Mouse (Mus musculus): ENCODE data around the gene Rmnd5b. TPM values are rescaled to one million over a fixed set of nuclear protein-coding genes. Genes with fewer than 3 reads are reported as not detected.
"Not testable (repeated sequence)": the region's sequence is repeated elsewhere in the genome, so short reads cannot be mapped to it uniquely, and the experiment has no call there.

Rmnd5b gene
- polyA plus RNA-seq (2015; fragmentation: Nextera tagmentation; extraction: Ambion mirVana): 83.7 and 89.3 TPM in 2 replicates

DNA sequence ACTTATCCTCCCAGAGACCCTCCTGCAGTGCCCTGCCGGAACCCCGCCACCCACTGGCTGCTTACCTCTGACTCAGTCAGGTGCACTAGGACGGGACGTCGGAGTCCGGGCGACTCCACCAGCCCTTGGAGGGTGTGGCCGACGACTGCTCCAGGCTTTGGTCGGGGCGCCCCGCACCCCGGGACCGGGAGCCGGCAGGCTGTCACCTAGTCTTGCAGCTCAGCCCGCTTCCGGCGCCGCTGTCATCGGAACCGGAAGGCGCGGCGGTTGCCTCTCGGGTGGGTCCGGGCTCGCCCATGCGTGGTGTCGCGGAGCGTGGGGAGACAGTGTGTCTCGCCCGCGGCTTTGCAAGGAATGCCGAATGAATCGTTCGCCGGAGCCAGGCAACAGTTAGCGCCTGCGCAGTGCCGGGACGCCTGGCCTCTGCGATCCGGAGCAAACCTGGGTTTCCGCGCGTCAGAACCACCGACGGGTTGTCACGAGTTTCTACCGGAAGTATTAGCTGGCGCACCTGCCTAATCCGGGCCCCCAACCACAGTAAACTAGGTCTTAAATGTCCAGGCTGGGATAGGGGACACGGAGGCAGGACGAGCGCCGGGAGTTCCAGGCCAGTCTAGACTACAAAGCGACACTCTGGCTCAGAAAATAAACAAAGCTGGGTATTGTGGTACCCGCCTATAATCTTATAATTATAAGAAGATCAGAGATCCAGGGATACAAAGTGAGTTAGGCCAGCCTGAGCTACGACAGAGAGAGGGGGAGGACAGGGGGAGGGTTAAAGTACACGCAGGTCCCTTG, at the start of gene Rmnd5b:
Rmnd5b (minus strand) TSS at position 372 of the 798 bp plus-strand sequence.
- peak within 1 kb of the TSS; percentile 88 for H3K9ac ChIP-seq
- peaks cover 10% of the 10 kb centered on the region for H3K27me3 ChIP-seq (replicated peaks)
- H3K4me3 ChIP-seq: peak within 1 kb of the TSS; percentile 97
- peak within 1 kb of the TSS; percentile 88 for H3K27ac ChIP-seq
- ATAC-seq (replicated peaks): peak; percentile 95
- under 1% methylated on average over 61 of the region's 61 CpGs for WGBS
- H3K9me3 ChIP-seq: no peaks in the 10 kb centered on the region
- peaks cover 35% of the 10 kb centered on the region for H3K4me1 ChIP-seq
- no peaks in the 10 kb centered on the region for H3K36me3 ChIP-seq (replicated peaks)
- H3K4me2 ChIP-seq: peak within 1 kb of the TSS; percentile 79

- H3K4me1 ChIP-seq: no peaks in the 10 kb centered on the region
- H3K27me3 ChIP-seq (replicated peaks): no peaks in the 10 kb centered on the region
- H3K27ac ChIP-seq: no peak overlapping the region
- 54% methylated on average over 8 of the region's 8 CpGs for WGBS
- no peak for ATAC-seq (replicated peaks)
- no peak overlapping the region for H3K4me3 ChIP-seq
- no peaks in the 10 kb centered on the region for H3K36me3 ChIP-seq (replicated peaks)
- H3K9ac ChIP-seq: no peak overlapping the region
- no peaks in the 10 kb centered on the region for H3K9me3 ChIP-seq
- no peak overlapping the region for H3K4me2 ChIP-seq
Measured at GRCm38 (mm10) chr11:51681976-51682374, 46.3 kb upstream of the Rmnd5b start.

GRCm38 (mm10) chr11:51681324-51681975, 45.8 kb upstream of the Rmnd5b start:
- no peak overlapping the region for H3K27ac ChIP-seq
- H3K9me3 ChIP-seq: no peaks in the 10 kb centered on the region
- H3K4me2 ChIP-seq: no peak overlapping the region
- ATAC-seq (replicated peaks): no peak
- WGBS: 32% methylated on average over 13 of the region's 13 CpGs
- H3K36me3 ChIP-seq (replicated peaks): no peaks in the 10 kb centered on the region
- no peak overlapping the region for H3K4me3 ChIP-seq
- no peaks in the 10 kb centered on the region for H3K27me3 ChIP-seq (replicated peaks)
- H3K4me1 ChIP-seq: no peaks in the 10 kb centered on the region
- no peak overlapping the region for H3K9ac ChIP-seq

GRCm38 (mm10) chr11:51679466-51679865, 43.8 kb upstream of the Rmnd5b start:
- WGBS: 75% methylated on average over 3 of the region's 3 CpGs
- no peak for ATAC-seq (replicated peaks)
- H3K4me1 ChIP-seq: no peaks in the 10 kb centered on the region

GRCm38 (mm10) chr11:51677737-51678418, 42.2 kb upstream of the Rmnd5b start:
- Histone ChIP-seq H3K27me3 (replicated peaks) (no peaks in the 10 kb centered on the region), H3K9ac (no peak overlapping the region), H3K9me3 (no peaks in the 10 kb centered on the region), H3K36me3 (replicated peaks) (no peaks in the 10 kb centered on the region), H3K4me2 (no peak overlapping the region), H3K4me1 (no peaks in the 10 kb centered on the region), H3K4me3 (no peak overlapping the region), H3K27ac (no peak overlapping the region)
- WGBS: 74% methylated on average over 6 of the region's 6 CpGs
- no peak for ATAC-seq (replicated peaks)

More at GRCm38 (mm10) chr11:51679466-51679865, 43.8 kb upstream of the Rmnd5b start:
- Histone ChIP-seq H3K9me3 (no peaks in the 10 kb centered on the region), H3K9ac (no peak overlapping the region), H3K27me3 (replicated peaks) (no peaks in the 10 kb centered on the region), H3K4me3 (no peak overlapping the region), H3K4me2 (no peak overlapping the region), H3K27ac (no peak overlapping the region), H3K36me3 (replicated peaks) (no peaks in the 10 kb centered on the region)

GRCm38 (mm10) chr11:51675386-51675785, 39.7 kb upstream of the Rmnd5b start:
- H3K9ac ChIP-seq: no peak overlapping the region
- H3K27me3 ChIP-seq (replicated peaks): no peaks in the 10 kb centered on the region
- ATAC-seq (replicated peaks): no peak
- H3K36me3 ChIP-seq (replicated peaks): no peaks in the 10 kb centered on the region
- H3K4me2 ChIP-seq: no peak overlapping the region
- 78% methylated on average over 5 of the region's 5 CpGs for WGBS
- H3K4me3 ChIP-seq: no peak overlapping the region
- no peaks in the 10 kb centered on the region for H3K4me1 ChIP-seq
- H3K9me3 ChIP-seq: no peaks in the 10 kb centered on the region
- no peak overlapping the region for H3K27ac ChIP-seq

- no peaks in the 10 kb centered on the region for H3K4me1 ChIP-seq
Measured at GRCm38 (mm10) chr11:51673291-51673690, 37.6 kb upstream of the Rmnd5b start.

DNA sequence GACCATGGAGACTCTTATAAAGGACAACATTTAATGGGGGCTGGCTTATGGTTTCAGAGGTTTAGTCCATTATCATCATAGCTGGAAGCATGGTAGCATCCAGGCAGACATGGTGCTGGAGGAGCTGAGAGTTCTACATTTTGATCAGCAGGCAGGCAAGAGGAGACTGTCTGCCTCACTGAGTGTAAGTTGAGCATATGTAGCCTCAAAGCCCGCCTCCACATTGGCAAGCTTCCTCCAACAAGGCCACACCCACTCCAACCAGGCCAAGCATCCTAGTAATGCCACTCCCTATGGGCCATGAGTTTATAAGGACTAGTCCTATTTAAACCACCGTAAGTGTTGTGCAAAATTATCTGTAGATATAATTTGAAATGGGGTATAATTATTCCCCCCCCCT, 35.7 kb upstream of the Rmnd5b start:
- no peaks in the 10 kb centered on the region for H3K9me3 ChIP-seq
- no peaks in the 10 kb centered on the region for H3K27me3 ChIP-seq (replicated peaks)
- no peak for ATAC-seq (replicated peaks)
- no peak overlapping the region for H3K9ac ChIP-seq
- no peaks in the 10 kb centered on the region for H3K4me1 ChIP-seq
- no peaks in the 10 kb centered on the region for H3K36me3 ChIP-seq (replicated peaks)
- no peak overlapping the region for H3K4me2 ChIP-seq
- WGBS: 75% methylated on average over 2 of the region's 2 CpGs
- H3K4me3 ChIP-seq: no peak overlapping the region
- H3K27ac ChIP-seq: no peak overlapping the region

More at GRCm38 (mm10) chr11:51673291-51673690, 37.6 kb upstream of the Rmnd5b start:
- ATAC-seq (replicated peaks): no peak
- no peak overlapping the region for H3K4me3 ChIP-seq
- no peak overlapping the region for H3K9ac ChIP-seq
- no peaks in the 10 kb centered on the region for H3K27me3 ChIP-seq (replicated peaks)
- no peaks in the 10 kb centered on the region for H3K36me3 ChIP-seq (replicated peaks)
- H3K27ac ChIP-seq: no peak overlapping the region
- no peak overlapping the region for H3K4me2 ChIP-seq
- 84% methylated on average over 9 of the region's 9 CpGs for WGBS
- H3K9me3 ChIP-seq: no peaks in the 10 kb centered on the region

GRCm38 (mm10) chr11:51670846-51671245, 35.1 kb upstream of the Rmnd5b start:
- H3K9me3 ChIP-seq: no peaks in the 10 kb centered on the region
- ATAC-seq (replicated peaks): no peak
- no peaks in the 10 kb centered on the region for H3K27me3 ChIP-seq (replicated peaks)
- H3K27ac ChIP-seq: no peak overlapping the region
- no peak overlapping the region for H3K9ac ChIP-seq
- no peaks in the 10 kb centered on the region for H3K4me1 ChIP-seq
- 93% methylated on average over 7 of the region's 7 CpGs for WGBS
- no peaks in the 10 kb centered on the region for H3K36me3 ChIP-seq (replicated peaks)
- H3K4me2 ChIP-seq: no peak overlapping the region
- H3K4me3 ChIP-seq: no peak overlapping the region

DNA sequence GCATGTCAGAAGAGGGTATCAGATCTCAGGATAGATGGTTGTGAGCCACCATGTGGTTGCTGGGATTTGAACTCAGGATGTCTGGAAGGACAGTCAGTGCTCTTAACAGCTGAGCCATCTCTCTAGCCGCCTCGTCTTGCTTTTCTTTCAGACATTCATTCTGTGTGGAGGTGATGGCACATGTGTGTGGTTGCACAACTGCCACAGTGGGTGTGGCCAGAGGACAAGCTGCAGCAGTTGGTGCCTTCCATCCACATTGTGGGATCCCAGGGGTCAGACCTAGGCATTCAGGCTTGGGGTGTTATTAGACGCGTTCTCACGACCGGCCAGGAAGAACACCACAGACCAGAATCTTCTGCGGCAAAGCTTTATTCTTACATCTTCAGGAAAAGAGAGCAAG, 29.1 kb upstream of the Rmnd5b start:
- not testable (repeated sequence) for H3K4me3 ChIP-seq; H3K9ac ChIP-seq; H3K4me1 ChIP-seq; H3K27ac ChIP-seq; ATAC-seq (replicated peaks); H3K4me2 ChIP-seq; H3K9me3 ChIP-seq; H3K36me3 ChIP-seq (replicated peaks); H3K27me3 ChIP-seq (replicated peaks)
- 95% methylated on average over 7 of the region's 7 CpGs for WGBS

DNA sequence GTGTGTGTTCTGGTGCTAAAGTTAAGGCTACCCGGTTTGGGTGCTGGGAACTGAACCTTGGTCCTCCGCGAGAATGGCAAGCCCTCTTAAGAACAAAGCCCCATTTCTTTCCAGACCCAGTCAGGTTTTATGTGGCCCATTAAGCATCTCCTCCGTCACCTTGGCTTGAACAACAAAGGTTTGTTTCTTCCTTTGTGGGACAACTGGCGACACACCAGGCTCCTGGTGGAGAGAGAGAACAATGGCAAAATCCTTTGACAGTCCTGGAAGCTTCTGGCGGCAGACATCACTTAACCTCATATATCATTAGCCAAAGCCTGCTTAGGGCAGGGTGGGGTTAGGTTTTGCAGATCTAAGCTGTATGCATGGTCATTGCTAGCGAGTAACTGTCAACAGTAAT, 26.9 kb upstream of the Rmnd5b start:
- H3K36me3 ChIP-seq (replicated peaks): no peaks in the 10 kb centered on the region
- H3K9me3 ChIP-seq: no peaks in the 10 kb centered on the region
- no peaks in the 10 kb centered on the region for H3K27me3 ChIP-seq (replicated peaks)
- H3K4me2 ChIP-seq: no peak overlapping the region
- no peaks in the 10 kb centered on the region for H3K4me1 ChIP-seq
- no peak overlapping the region for H3K9ac ChIP-seq
- 76% methylated on average over 7 of the region's 7 CpGs for WGBS
- H3K27ac ChIP-seq: no peak overlapping the region
- ATAC-seq (replicated peaks): no peak
- H3K4me3 ChIP-seq: no peak overlapping the region

- H3K27ac ChIP-seq: no peak overlapping the region
- no peaks in the 10 kb centered on the region for H3K9me3 ChIP-seq
- ATAC-seq (replicated peaks): no peak
- no peaks in the 10 kb centered on the region for H3K27me3 ChIP-seq (replicated peaks)
- H3K4me1 ChIP-seq: no peaks in the 10 kb centered on the region
- no peaks in the 10 kb centered on the region for H3K36me3 ChIP-seq (replicated peaks)
- WGBS: 75% methylated on average over 16 of the region's 16 CpGs
- H3K4me3 ChIP-seq: no peak overlapping the region
- no peak overlapping the region for H3K4me2 ChIP-seq
- no peak overlapping the region for H3K9ac ChIP-seq
Measured at GRCm38 (mm10) chr11:51661867-51662365, 26.2 kb upstream of the Rmnd5b start.

Measured in midbrain, embryonic 15.5 days (tissue).